Mouse (Mus musculus) erythroblast, embryonic 14.5 days (primary cell): ENCODE results near the gene Osm.

ENCODE experiments used
- GATA1 ChIP-seq: IDR thresholded peaks from 2 replicates; pipeline ENCODE4 v1.6.1; 2012; ENCODE audit warnings: low read length, inconsistent platforms, mixed read lengths
- TAL1 ChIP-seq: IDR thresholded peaks from 3 replicates; pipeline ENCODE4 v1.6.1; 2012; ENCODE audit warnings: low read length, inconsistent platforms, mixed read lengths

GRCm38 (mm10) chr11:4267202-4267578, 31.0 kb downstream of the Osm start:
- TF ChIP-seq TAL1 (no peak), GATA1 (no peak)
